Mouse (Mus musculus): ENCODE results near the gene Xrcc2. TPM values are rescaled to one million over a fixed set of nuclear protein-coding genes. Genes with fewer than 3 reads are reported as not detected.
A peak's percentile ranks its signal among the peaks of the same experiment; 100 is the strongest.

The Xrcc2 gene
- polyA plus RNA-seq, 1 experiment from 2014 or later, result 20.7 TPM

GRCm38 (mm10) chr5:25663165-25663564, 42.5 kb downstream of the Xrcc2 start:
- Histone ChIP-seq H3K4me3 (no peak overlapping the region), H3K36me3 (replicated peaks) (peaks cover 12% of the 10 kb centered on the region), H3K4me1 (peaks cover 16% of the 10 kb centered on the region), H3K27me3 (ENCODE audit: poor library complexity, severe bottlenecking) (no peaks in the 10 kb centered on the region), H3K9me3 (no peaks in the 10 kb centered on the region), H3K27ac (no peak overlapping the region)
- 87% methylated on average over 2 of the region's 2 CpGs for WGBS
- no peak for DNase-seq (ENCODE audit: extremely low spot score, low spot score)

DNA sequence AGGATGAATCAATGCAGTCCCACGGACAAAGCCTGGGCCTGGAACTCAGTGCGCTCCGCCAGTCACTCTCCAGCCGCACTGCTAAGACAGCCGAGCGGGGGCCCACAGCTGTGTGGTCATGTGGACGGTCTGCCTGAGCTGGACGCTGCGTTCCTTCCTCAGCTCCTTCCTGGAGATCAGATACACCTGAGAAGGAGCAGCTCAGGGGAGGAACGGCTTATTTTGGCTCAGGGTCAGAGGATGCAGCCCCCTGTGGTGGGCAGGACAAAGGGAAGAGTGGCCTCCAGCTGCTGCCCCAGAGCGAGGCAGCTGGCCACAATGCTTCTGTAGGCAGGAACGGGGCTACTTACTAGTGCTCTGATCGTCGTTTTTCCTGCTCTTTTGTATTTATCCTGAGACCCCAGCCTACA, 51.0 kb downstream of the Xrcc2 start:
- H3K4me3 ChIP-seq, result peak overlapping the region; percentile 38

DNA sequence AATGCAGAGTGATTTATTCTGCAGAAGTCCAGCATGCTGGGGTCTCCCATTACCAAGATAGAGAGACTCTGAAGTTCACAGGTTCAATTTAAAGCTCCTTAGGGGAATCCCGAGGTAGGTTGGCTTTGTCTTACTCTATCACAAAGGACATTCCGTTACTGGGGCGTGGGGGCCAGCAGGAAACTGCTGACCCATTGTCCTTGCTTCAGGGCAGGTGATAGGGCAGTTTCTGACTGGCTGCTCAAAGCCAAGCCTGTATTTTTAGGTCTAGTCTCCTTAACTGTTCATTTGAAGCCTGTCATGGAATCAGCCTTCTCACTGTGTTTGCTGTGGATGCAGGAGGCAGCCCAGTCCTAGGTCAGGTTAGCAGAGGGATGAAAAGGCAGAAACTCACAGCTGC, 52.2 kb downstream of the Xrcc2 start:
- Histone ChIP-seq H3K9me3 (no peaks in the 10 kb centered on the region), H3K27me3 (ENCODE audit: poor library complexity, severe bottlenecking) (peaks cover 25% of the 10 kb centered on the region), H3K36me3 (replicated peaks) (peaks cover 5% of the 10 kb centered on the region; the same call in 1 of the 2 replicates), H3K4me3 (no peak overlapping the region), H3K4me1 (peaks cover 33% of the 10 kb centered on the region), H3K27ac (no peak overlapping the region)
- WGBS, result 17% methylated on average over 3 of the region's 3 CpGs
- no peak for DNase-seq (ENCODE audit: extremely low spot score, low spot score)

More for the DNA sequence above, 51.0 kb downstream of the Xrcc2 start:
- WGBS, result 2% methylated on average over 14 of the region's 14 CpGs
- peaks cover 33% of the 10 kb centered on the region for H3K4me1 ChIP-seq
- H3K9me3 ChIP-seq, result no peaks in the 10 kb centered on the region
- H3K27ac ChIP-seq, result peak overlapping the region; percentile 74
- H3K27me3 ChIP-seq (ENCODE audit: poor library complexity, severe bottlenecking), result peaks cover 25% of the 10 kb centered on the region
- DNase-seq (ENCODE audit: extremely low spot score, low spot score), result peak; percentile 44
- peaks cover 5% of the 10 kb centered on the region; the same call in 1 of the 2 replicates for H3K36me3 ChIP-seq (replicated peaks)

GRCm38 (mm10) chr5:25652435-25652834, 53.2 kb downstream of the Xrcc2 start:
- no peaks in the 10 kb centered on the region for H3K9me3 ChIP-seq
- H3K36me3 ChIP-seq (replicated peaks), result peaks cover 5% of the 10 kb centered on the region; the same call in 1 of the 2 replicates
- no peak overlapping the region for H3K27ac ChIP-seq
- peaks cover 25% of the 10 kb centered on the region for H3K27me3 ChIP-seq (ENCODE audit: poor library complexity, severe bottlenecking)
- WGBS, result 92% methylated on average over 7 of the region's 7 CpGs
- H3K4me1 ChIP-seq, result peaks cover 33% of the 10 kb centered on the region
- no peak overlapping the region for H3K4me3 ChIP-seq
- DNase-seq (ENCODE audit: extremely low spot score, low spot score), result no peak

GRCm38 (mm10) chr5:25645661-25646364, 59.8 kb downstream of the Xrcc2 start:
- DNase-seq (ENCODE audit: extremely low spot score, low spot score), result no peak

GRCm38 (mm10) chr5:25644509-25644908, 61.1 kb downstream of the Xrcc2 start:
- no peaks in the 10 kb centered on the region for H3K4me1 ChIP-seq
- no peak overlapping the region for H3K27ac ChIP-seq
- no peaks in the 10 kb centered on the region for H3K36me3 ChIP-seq (replicated peaks)
- H3K9me3 ChIP-seq, result no peaks in the 10 kb centered on the region
- DNase-seq (ENCODE audit: extremely low spot score, low spot score), result no peak
- H3K27me3 ChIP-seq (ENCODE audit: poor library complexity, severe bottlenecking), result no peaks in the 10 kb centered on the region
- WGBS, result 94% methylated on average over 2 of the region's 2 CpGs
- H3K4me3 ChIP-seq, result no peak overlapping the region

More at GRCm38 (mm10) chr5:25645661-25646364, 59.8 kb downstream of the Xrcc2 start:
- Histone ChIP-seq H3K4me1 (no peaks in the 10 kb centered on the region), H3K27ac (no peak overlapping the region), H3K9me3 (no peaks in the 10 kb centered on the region), H3K36me3 (replicated peaks) (peaks cover under 1% of the 10 kb centered on the region; the same call in 1 of the 2 replicates), H3K27me3 (ENCODE audit: poor library complexity, severe bottlenecking) (no peaks in the 10 kb centered on the region), H3K4me3 (no peak overlapping the region)
- WGBS, result 82% methylated on average over 8 of the region's 8 CpGs

DNA sequence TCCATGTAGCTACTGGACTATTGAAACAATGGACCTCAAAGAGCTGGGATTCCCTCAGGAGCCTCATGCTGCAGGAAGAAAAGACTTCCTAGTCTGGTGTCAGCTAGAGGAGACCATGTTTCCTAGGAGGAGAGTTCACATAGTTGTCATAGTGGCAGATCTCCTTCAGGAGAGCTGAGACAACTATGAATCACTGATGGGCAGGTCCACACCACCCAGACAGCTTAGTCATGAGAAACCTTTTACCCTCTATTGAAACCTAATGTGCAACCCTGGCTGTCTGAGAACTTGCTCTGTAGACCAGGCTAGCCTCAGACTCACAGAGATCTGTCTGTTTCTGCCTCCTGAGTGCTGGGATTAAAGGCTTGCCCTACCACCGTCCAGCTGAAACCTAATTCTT, 62.9 kb downstream of the Xrcc2 start:
- DNase-seq (ENCODE audit: extremely low spot score, low spot score), result no peak
- Histone ChIP-seq H3K4me1 (no peaks in the 10 kb centered on the region), H3K36me3 (replicated peaks) (no peaks in the 10 kb centered on the region), H3K27me3 (ENCODE audit: poor library complexity, severe bottlenecking) (no peaks in the 10 kb centered on the region), H3K4me3 (no peak overlapping the region), H3K9me3 (no peaks in the 10 kb centered on the region), H3K27ac (no peak overlapping the region)
- 91% methylated on average over 1 of the region's 1 CpGs for WGBS

Other genes with a start within 250 kb of the Xrcc2 start
- gene Kmt2c, start 207.0 kb downstream of the Xrcc2 start, polyA plus RNA-seq (2016; fragmentation: Nextera tagmentation; extraction: Ambion mirVana), result 9.9 and 12.0 TPM in 2 replicates
- not detected in 2 replicates for gene Cct8l1, start 189.8 kb downstream of the Xrcc2 start, polyA plus RNA-seq (2016; fragmentation: Nextera tagmentation; extraction: Ambion mirVana)
- gene Actr3b, start 54.2 kb upstream of the Xrcc2 start, polyA plus RNA-seq (2016; fragmentation: Nextera tagmentation; extraction: Ambion mirVana), result 11.0 and 11.7 TPM in 2 replicates
- gene Gm21663, start 236.6 kb upstream of the Xrcc2 start, polyA plus RNA-seq (2016; fragmentation: Nextera tagmentation; extraction: Ambion mirVana), result not detected in 2 replicates
- not detected in 2 replicates for gene Gm21671, start 248.6 kb upstream of the Xrcc2 start, polyA plus RNA-seq (2016; fragmentation: Nextera tagmentation; extraction: Ambion mirVana)